Mouse (Mus musculus) left cerebral cortex, adult 6 months (tissue): ENCODE data around the gene Emb. TPM values are rescaled to one million over a fixed set of nuclear protein-coding genes. Genes with fewer than 3 reads are reported as not detected.

ENCODE experiments used
- long read RNA-seq, 2 experiments: library from polyadenylated mRNA; unstranded; transcript quantifications; one replicate each; pipeline ENCODE4 v2.0.0; 2019 to 2020
- polyA plus RNA-seq: library from polyadenylated mRNA; unstranded; fragments of <200 nt; fragmentation: Nextera tagmentation; gene quantifications from 2 replicates; pipeline ENCODE4 v1.2.3, GENCODE M21; 2021

Gene Emb
- 17.5 and 18.9 TPM in 2 replicates for polyA plus RNA-seq
- long read RNA-seq, experiment 1, transcript Emb-201 (9 exons, 2,923 nt) = major isoform, 88 of 99 reads
- long read RNA-seq, experiment 1, partial matches to known transcripts = 9 of 99 reads
- long read RNA-seq, experiment 1, other reads (novel, unspliced or antisense) = 2 of 99 reads
- long read RNA-seq, experiment 2, transcript Emb-201 (9 exons, 2,923 nt) = major isoform, 31 of 47 reads
- long read RNA-seq, experiment 2, partial matches to known transcripts = 15 of 47 reads
- long read RNA-seq, experiment 2, other reads (novel, unspliced or antisense) = 1 of 47 reads

DNA sequence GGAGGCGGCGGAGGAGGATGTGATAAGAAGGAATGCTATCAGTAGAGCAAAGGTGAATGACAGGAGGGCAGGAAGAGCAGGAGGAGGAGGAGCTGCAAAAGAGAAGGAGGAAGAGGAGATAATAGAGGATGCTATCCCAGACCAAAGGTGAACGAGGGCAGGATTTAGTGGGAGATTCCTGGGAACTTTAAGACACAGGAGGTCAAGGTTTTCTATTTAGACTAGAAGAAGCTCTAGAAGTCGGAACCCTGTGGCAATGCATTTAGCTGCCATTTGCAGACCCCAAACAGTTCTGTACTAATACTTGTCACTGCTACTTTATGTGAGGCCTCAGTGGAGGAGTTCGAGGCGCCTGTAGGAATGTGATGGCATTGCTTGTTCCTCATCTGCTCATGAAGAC, at the start of gene Emb:
Emb (plus strand) TSS at position 301 of the 400 bp plus-strand sequence.

DNA sequence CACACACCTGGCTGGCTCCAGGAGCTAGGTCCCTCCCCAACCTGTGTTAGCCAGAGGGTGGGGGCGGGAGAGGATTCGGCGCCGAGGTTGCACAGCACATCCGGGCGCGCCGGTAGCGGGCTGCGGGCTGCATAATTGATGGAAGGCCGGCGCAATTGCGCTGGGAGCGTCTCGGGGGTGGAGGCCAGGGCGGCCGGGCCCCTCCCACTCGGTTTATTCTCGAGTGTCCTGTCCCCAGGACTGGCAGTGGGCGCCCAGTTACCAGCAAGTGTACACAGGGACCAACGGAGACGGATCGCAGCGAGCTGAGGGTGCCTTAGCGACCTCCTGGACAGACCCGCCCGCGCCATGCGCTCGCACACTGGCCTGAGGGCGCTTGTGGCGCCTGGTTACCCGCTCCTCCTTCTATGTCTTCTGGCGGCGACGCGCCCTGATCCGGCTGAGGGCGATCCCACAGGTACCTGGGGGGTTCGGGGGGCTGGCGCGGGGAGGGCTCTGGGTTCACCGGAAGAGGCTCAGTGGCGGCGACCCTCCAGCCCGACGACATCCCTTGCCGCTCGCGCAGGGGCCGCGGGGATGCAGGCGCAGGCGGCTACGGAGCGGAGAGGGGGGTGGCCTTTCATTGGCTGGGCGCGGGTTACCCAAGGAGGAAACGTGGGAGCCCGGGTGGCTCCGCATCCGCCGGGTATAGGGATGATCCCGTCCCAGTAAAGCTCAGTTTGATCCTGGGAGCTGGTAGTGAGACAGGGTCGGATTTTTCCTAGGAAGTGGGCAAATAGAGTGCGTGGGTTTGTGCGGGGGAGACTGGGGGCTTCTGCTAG, 12.4 kb downstream of the Emb start, which contains the start of gene Gm17509:
Gm17509 (minus strand) TSS at position 575 of the 821 bp plus-strand sequence.

Other genes with a start within 250 kb of the Emb start
- gene Parp8, start 183.0 kb upstream of the Emb start, polyA plus RNA-seq = 4.1 and 4.3 TPM in 2 replicates
- gene Gm17509, start 12.5 kb downstream of the Emb start, polyA plus RNA-seq = 0.09 and 0.10 TPM in 2 replicates